Mouse (Mus musculus): ENCODE data around the gene Mdm2.

DNA sequence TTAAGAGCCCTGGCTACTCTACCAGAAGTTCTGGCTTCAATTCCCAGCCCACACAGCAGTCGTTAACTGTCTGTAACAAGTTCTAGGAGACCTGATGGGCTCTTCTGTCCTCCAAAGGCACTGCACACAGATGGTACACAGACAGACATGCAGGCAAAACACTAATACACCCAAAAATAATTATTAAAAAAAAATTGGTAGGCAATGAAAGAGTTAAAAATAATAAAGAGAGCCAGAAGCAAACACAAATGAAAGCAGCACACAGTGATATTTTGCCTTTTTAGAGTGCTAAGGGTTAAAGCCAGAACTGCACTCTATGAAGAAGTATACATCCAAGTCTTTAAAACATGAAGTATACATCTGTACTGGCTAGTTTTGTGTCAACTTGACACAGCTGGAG lies 10.1 kb downstream of the Mdm2 start:
- no peak for TF ChIP-seq TBP (IDR thresholded peaks at IDR 0.05; ENCODE audit: low read depth, low read length)
- TF ChIP-seq POLR2AphosphoS2 (IDR thresholded peaks at IDR 0.05; ENCODE audit: low read length), result no peak
- no peak for TF ChIP-seq CTCF (IDR thresholded peaks at IDR 0.05 in 2 of 3, conservative IDR thresholded peaks at IDR 0.05 in 1 of 3; ENCODE audit: control insufficient read depth in 1 of 3, insufficient read depth in 1 of 3, low read depth in 2 of 3, low read length in 3 of 3, poor library complexity in 1 of 3, severe bottlenecking in 1 of 3)
- no peak for TF ChIP-seq MYC (IDR thresholded peaks at IDR 0.05; ENCODE audit: low read depth, low read length)
- no peak for TF ChIP-seq TAL1 (IDR thresholded peaks at IDR 0.05; ENCODE audit: low read length)
- TF ChIP-seq UBTF (IDR thresholded peaks at IDR 0.05; ENCODE audit: borderline replicate concordance, insufficient read depth, low read depth, low read length), result no peak
- no peak for TF ChIP-seq SMC3 (IDR thresholded peaks at IDR 0.05; ENCODE audit: low read depth, low read length)
- TF ChIP-seq USF1 (IDR thresholded peaks at IDR 0.05; ENCODE audit: low read depth, low read length), result no peak
- no peak for TF ChIP-seq NELFE (IDR thresholded peaks at IDR 0.05; ENCODE audit: low read depth, low read length)
